Mouse (Mus musculus) left cerebral cortex, postnatal 36 days (tissue): ENCODE measurements around the gene Jmjd8. TPM values are rescaled to one million over a fixed set of nuclear protein-coding genes. Genes with fewer than 3 reads are reported as not detected.
"Not testable (repeated sequence)": the region's sequence is repeated elsewhere in the genome, so short reads cannot be mapped to it uniquely, and the experiment has no call there.

Source experiments
- DNase-seq, 2 experiments: peaks; one replicate each; pipeline ENCODE4 v3.0.0; 2021 to 2022; ENCODE audit warnings: low spot score in 2 of 2, mixed read lengths in 1 of 2
- intact Hi-C: fragments of 180-260 bp; cut with DNase I; formaldehyde crosslinking; loops from one replicate; pipeline ENCODE4 v1.15.1; 2025
- total RNA-seq, 2 experiments: library from RNA; stranded (reverse); gene quantifications; 2 replicates each; pipeline ENCODE4 v1.2.3; 2021

The Jmjd8 gene
- total RNA-seq, 2 experiments from 2014 or later = 54.1 to 58.7 TPM

DNA sequence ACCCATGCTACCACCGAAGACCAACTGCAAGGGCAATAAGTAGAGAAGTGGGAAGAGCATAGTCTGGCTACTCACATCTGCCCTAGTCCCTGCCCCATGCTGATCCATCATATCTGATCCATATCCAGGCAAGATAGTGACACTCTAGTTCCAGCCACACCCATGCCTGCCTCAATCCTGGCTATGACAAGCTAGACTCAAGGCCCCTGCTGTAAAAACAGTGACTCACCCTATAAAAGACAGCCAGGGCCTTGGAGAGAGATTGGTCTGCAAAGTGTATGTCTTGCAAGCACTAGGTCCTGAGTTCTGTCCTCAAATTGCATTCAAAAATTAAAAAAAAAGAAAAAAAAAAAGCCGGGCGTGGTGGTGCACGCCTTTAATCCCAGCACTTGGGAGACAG lies 22.2 kb upstream of the Jmjd8 start:
- intact Hi-C loops = loop anchor here (10.0 kb wide), 1 partner anchor 232 kb away; the partner anchor contains the start of genes Lmf1 and Sox8
- no peak for DNase-seq

DNA sequence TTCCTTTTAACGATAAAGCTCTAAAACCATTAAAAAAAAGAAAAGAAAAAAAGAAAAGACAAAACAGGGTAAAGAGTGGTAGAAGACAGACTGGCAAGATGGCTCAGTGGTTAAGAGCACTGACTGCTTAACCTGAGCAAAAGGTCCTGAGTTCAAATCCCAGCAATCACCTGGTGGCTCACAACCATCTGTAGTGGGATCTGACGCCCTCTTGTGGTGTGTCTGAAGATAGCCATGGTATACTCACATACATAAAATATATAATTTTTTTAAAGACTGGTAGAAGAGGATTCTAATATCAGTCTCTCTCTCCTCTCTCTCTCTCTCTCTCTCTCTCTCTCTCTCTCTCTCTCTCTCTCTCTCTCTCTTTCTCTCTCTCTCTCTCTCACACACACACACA lies 21.2 kb upstream of the Jmjd8 start:
- intact Hi-C loops = loop anchor here (10.0 kb wide), 1 partner anchor 233 kb away; the partner anchor contains the start of genes Lmf1 and Sox8
- not testable (repeated sequence) for DNase-seq

DNA sequence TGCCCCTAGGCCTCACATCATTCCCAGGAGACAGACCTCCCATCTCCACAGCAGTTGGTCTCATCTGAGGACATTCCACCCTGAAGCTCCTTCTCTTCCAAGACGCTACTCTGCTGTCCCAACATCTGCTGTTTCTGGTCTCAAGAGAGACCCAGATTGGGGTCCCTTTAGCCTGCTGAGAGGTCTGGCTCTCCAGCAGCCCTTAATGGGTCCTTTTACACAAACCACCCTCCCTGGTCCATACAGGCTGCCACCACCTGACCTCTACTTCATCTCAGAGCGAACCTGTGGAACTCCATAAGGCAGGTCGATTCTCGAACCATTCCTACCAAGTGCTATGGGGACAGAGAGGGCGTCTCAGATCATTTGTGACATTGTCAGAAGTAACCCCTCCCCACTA lies 20.6 kb upstream of the Jmjd8 start:
- intact Hi-C loops = loop anchor here (10.0 kb wide), 1 partner anchor 233 kb away; the partner anchor contains the start of genes Lmf1 and Sox8
- DNase-seq = no peak

DNA sequence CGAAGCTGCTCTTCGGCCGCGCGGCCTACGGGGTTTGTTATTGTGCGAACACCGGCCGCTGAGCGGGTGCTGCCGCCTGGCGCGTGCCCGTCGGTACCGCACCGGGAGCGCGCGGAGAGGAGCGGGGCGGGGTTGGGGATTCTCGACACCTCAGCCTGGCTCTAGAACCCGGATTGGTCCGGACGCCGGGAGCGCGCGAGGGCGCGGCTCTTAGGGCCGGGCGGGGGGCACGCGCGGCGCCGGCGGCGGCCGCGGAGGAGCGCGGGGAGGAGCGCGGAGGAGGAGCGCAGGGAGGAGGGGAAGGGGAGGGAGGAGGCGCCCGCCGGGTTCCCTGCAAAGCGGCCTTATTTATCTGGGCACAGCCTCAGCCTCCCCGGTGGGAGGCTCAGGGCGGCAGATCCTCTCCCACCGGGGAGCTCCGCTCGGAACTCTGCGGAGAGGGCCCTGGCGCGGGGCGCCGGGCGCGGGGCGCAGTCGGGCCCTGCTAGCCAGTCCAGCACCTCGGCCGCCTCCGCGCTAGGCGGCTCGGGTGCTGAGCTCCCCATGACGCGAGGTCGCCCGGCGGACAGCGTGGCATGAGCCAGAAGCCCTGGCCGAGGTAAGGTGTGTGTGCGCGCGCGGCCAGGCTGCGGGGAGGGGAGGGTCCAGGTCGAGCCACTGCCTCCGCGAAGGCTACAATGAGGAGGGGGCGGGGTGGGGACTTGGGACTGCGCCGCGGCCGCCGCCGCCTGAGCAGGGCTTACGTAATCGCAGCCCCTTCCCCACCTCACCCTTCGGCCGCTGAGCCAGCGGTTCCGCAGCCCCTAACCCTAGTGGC lies 19.7 kb upstream of the Jmjd8 start, which contains the start of gene Fbxl16:
Gene Fbxl16, plus strand, starts transcription at position 297 of the 817 bp plus-strand sequence.
- intact Hi-C loops = loop anchor here (10.0 kb wide), 1 partner anchor 234 kb away; the partner anchor contains the start of genes Lmf1 and Sox8
- DNase-seq = peak; percentile 90 to 94

DNA sequence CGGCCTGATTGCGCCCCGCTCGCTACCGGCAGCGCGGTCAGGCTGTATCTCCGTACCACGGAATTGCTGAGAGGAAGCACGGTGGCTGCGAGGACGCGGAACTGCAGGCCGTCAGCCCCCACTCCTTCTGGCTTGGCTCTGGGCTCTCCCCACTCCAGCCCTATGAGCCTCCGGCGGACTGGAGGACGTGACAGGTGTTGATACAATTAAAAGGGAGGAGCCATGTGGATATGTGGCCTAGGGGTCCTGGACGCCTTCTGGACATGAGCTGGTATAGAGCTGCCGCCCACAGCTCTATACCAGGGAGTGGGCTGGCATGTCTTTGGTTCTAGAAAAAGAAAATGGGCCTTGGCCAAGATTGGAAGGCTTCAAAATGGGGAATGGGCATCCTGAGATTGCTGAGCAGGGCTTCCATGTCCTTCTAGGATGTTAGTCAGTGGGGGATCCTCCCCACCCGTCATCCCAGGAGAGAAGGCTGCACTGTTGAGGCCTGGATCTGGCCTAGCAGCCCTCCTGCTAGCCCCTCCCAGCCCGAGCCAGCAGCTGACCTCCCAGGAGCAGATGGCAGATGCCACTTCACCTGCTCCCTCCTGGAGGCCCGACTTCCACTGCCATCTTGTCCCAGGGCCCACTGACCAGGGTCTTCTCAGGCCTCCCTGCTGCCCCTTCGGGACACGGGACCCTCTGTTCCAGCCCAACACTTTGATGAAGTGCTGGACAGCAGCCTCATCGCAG lies 18.9 kb upstream of the Jmjd8 start:
- intact Hi-C loops = loop anchor here (10.0 kb wide), 1 partner anchor 235 kb away; the partner anchor contains the start of genes Lmf1 and Sox8
- DNase-seq = peak in 1 of 2 experiments; percentile 66

DNA sequence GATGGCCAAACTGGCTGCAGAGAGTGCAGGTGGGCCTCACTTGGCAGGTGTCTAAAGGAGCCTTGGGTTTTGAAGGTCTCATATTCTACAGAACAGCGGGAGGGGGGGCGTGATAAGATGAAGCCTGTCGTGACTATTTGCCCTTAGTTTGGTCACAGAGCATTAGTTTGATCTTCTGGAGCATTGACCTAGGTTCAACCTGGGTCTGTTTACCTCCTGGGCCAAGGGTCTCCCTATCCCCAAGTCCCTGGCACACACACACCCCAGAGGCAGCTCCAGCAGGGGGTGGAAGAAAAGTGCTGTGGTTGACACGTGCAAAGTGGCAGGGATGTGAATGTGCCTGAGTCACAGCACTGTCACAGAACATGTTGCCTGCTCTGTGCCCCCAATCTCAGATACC lies 17.8 kb upstream of the Jmjd8 start:
- no peak for DNase-seq
- intact Hi-C loops = no loop called here

DNA sequence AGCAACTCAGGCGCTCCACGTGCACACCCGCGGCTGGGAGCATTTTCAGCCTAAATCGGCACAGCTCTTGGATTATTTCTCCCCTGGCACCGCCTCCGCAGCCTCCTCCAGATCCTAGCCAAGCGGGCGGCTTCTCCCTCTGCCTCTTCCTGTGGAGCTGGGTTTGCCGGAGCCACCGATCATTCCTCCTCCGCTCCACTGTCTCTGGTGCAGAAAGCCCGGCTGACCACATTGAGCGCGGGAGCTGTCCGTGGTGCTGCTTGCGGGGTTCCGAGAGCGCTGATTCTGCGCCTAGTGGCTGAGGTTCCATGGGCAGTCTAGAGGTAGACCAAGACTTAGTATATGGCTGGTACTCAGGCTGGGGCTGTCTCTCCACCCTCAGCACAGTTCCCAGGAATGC lies 15.2 kb upstream of the Jmjd8 start:
- DNase-seq = peak; percentile 88 to 93
- intact Hi-C loops = no loop called here

DNA sequence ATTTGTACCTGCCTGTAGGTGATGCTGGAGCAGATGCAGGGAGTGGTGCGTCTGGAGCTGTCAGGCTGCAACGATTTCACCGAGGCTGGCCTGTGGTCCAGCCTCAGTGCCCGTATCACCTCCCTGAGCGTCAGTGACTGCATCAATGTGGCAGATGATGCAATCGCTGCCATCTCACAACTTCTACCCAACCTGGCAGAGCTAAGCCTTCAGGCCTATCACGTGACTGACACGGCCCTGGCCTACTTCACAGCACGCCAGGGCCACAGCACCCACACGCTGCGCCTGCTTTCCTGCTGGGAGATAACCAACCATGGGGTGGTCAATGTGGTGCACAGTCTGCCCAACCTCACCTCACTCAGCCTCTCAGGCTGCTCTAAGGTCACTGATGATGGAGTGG lies 11.0 kb upstream of the Jmjd8 start:
- DNase-seq = no peak
- intact Hi-C loops = no loop called here

DNA sequence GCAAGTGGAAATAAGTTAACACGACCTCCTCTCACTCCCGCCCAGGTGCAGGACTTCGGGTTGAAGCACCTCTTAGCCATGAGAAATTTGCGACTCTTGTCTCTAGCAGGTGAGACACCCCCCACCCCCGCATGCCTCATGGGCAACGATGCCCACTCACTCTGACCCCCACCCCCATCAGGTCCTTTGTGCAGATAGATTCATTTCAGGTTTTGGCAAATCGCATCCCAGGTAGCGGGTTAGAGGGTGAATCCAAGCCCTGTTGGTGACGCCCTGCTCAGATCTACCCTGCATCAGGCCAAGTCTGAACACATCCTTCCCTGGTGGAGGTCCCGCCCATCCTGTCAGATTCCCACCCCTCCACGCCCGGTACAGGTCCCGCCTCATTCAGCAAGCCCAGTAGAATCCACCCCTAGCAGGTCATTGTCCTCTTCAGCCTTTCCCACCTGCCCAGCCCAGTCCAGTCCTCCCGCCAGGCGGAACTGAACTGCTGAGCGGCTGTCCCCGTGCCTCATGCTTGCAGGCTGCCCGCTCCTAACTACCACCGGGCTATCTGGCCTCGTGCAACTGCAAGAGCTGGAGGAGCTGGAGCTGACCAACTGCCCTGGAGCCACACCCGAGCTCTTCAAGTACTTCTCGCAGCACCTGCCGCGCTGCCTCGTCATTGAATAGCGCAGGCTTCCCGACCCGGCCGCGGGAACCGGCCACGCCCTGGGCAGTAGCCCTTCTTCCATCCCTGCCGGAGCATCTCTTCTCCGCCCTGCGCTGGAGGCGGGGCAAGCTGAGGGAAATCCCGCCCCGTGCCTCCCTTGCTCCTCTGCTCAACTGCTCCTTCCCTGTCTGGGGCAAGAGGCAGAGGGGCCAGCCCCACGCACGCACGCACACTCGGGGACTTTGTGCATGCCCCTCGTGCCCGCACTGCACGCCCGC lies 9.6 kb upstream of the Jmjd8 start:
- no peak for DNase-seq
- intact Hi-C loops = no loop called here

DNA sequence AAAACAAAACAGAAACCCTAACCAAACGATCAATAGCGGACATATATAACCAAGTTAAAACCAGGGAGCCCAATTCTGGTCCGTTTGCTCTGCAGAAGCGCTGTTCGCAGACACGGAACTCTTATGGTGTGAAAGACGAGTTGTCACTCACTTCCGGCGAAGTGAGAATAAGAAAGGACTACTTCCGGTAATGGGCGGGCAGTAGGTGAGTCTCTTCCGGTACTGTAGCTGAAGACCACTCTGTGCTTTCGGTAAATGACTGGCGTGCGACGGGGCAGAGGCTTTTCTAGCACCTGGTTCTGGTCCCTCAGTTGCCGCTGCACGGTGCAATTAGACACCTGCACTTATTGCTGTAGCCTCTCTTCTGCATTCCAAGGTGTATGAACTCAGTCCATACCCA lies 5.2 kb upstream of the Jmjd8 start, which contains the start of gene Wdr24:
Gene Wdr24, plus strand, starts transcription at position 176 of the 400 bp plus-strand sequence.
- peak; percentile 73 to 81 for DNase-seq
- intact Hi-C loops = no loop called here

DNA sequence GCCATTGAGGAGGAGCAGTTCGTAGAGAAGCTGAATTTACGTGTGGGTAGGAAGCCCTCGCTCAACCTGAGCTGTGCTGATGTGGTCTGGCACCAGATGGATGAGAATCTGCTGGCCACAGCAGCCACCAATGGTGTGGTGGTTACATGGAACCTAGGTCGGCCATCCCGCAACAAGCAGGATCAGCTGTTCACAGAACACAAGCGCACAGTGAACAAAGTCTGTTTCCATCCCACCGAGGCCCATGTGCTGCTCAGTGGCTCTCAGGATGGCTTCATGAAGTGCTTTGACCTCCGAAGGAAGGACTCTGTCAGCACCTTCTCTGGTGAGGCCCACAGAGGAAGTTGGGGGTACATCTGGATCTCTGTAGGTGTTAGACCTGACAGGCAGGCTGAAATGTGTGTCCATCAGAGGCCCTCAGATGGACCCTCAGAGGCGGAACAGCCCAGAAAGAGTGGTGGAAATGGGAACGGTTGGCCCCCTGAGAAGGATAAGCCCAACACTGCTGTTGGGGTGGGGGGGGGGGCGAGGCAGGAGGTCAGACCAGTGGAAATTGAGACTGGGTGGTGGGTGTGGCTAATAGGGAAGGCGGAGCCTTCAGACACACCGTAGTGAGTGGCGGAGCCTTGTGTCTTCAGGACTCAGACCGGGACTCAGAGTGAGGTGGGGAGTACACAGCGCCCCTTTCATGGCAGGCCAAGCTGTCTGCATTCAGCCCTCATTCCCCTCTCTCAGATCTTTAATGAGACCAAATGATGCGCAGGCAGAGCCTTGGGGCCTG lies 4.1 kb upstream of the Jmjd8 start:
- DNase-seq = no peak
- intact Hi-C loops = no loop called here

DNA sequence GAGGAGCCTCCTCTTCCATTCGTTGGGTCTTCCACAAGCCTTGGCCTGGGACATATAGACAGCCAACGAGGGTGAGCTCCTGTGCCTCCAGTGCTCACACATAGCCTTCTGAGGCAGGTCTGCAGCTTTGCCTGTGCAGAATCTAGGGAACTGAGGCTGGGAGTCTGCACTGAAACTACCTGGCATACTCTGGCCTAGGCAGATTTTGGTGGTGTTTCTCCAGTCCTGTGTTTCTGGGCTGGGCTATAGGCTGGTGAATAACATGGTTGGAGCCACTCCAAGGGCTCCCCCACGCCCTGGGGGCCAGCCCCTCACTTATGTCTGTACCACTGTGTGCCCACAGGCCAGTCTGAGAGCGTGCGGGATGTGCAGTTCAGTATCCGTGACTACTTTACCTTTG lies 3.4 kb upstream of the Jmjd8 start:
- intact Hi-C loops = no loop called here
- no peak for DNase-seq

DNA sequence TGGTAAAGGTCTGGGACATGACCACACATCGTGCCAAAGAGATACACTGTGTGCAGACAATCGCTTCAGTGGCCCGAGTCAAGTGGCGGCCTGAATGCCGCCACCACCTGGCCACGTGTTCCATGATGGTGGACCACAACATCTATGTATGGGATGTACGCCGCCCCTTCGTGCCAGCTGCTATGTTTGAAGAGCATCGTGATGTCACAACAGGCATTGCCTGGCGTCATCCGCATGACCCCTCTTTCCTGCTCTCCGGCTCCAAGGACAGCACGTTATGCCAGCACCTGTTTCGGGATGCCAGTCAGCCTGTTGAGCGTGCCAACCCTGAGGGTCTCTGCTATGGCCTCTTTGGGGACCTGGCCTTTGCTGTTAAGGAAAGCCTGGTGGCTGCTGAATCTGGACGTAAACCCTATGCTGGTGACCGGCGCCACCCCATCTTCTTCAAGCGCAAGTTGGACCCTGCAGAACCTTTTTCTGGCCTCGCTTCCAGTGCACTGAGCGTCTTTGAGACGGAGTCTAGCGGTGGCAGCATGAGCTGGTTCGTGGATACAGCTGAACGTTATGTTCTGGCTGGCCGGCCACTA lies 2.6 kb upstream of the Jmjd8 start:
- DNase-seq = no peak
- intact Hi-C loops = no loop called here

DNA sequence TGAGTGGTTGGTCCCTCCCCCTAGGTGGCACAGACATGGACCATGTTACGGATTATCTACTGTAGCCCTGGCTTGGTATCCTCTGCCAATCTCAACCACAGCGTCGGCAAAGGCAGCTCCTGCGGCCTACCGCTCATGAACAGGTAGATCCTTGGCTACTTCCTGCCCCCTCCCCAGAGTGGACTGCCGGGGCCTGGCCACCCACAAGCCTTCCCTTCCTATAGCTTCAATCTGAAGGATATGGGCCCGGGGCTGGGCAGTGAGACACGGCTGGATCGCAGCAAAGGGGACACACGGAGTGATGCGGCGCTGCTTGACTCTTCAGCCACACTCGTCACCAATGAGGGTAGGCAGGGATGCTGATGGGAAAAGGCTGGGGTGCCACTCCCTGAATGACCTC lies 1.7 kb upstream of the Jmjd8 start:
- DNase-seq = no peak
- intact Hi-C loops = no loop called here

DNA sequence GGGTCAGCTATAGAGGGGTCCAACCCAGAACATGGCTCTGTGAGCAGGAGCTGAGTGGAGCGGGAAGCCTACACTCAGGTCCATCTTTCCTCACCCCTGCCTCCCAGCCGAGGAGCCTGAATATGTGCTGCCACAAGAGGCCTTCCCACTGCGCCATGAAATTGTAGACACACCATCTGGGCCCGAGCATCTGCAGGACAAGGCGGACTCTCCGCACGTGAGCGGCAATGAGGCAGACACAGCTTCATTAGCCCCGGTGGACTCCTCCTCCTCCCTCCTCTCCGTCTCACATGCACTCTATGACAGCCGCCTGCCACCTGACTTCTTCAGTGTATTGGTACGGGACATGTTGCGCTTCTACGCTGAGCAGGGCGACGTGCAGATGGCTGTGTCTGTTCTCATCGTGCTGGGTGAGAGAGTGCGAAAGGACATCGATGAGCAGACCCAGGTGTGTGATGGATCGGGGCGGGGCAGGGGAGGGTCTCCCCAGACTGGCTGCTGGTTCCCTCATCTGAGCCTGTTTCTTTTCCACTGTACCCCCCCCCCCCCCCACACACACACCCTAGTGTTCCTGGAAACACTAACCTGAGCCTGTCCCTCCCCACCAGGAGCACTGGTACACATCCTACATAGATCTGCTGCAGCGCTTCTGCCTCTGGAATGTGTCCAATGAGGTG lies 983 bp upstream of the Jmjd8 start:
- intact Hi-C loops = no loop called here
- no peak for DNase-seq

DNA sequence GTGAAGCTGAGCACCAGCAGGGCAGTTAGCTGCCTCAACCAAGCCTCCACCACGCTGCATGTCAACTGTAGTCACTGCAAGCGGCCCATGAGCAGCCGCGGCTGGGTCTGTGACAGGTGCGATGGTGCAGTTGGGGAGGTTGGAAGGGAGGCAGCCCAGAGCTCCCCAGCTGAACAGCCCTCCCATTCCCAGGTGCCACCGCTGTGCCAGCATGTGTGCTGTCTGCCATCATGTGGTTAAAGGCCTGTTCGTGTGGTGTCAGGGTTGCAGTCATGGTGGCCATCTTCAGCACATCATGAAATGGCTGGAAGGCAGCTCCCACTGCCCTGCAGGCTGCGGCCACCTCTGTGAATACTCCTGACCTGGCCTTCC lies 458 bp upstream of the Jmjd8 start:
- DNase-seq = no peak
- intact Hi-C loops = no loop called here

DNA sequence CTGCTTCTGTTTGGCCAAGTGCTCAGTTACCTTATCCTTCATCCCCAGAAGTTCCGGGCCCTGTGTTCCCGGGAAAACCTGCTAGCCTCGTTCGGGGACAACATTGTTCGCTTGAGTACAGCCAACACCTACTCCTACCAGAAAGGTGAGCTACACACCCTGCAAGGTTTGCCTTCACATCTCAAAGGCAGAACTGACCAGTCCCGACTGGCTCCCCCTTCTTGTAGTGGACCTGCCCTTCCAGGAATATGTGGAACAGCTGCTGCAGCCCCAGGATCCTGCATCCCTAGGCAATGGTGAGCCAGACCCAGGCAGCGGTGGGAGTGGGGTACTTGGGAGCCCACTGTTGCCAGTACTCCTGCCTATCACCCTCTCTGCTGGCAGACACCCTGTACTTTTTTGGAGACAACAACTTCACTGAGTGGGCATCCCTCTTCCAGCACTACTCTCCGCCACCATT lies 921 bp downstream of the Jmjd8 start:
- DNase-seq = no peak
- intact Hi-C loops = no loop called here
